Mouse (Mus musculus): Measurements from ENCODE around the gene Cdh15. TPM values are rescaled to one million over a fixed set of nuclear protein-coding genes. Genes with fewer than 3 reads are reported as not detected.

Gene Cdh15
- polyA plus RNA-seq, 2 experiments, result not detected

- no peak for ATAC-seq (ENCODE audit: insufficient read depth)
- no peak overlapping the region for H3K27ac ChIP-seq
- WGBS (ENCODE audit: insufficient replicate concordance), result 69% methylated on average over 13 of the region's 13 CpGs
These were observed 11.1 kb upstream of the Cdh15 start for GRCm38 (mm10) chr8:122836696-122837095.

GRCm38 (mm10) chr8:122844161-122844560 lies 3.6 kb upstream of the Cdh15 start:
- Histone ChIP-seq H3K4me2 (ENCODE audit: low read depth) (no peak overlapping the region), H3K27me3 (ENCODE audit: control insufficient read depth, insufficient read depth, low read length) (peaks cover 2% of the 10 kb centered on the region; the same call in 1 of the 2 replicates), H3K27ac (no peak overlapping the region), H3K4me3 (ENCODE audit: insufficient read depth in 1 of 2, low read depth in 2 of 2, low read length in 2 of 2) (no peak overlapping the region), H3K9ac (replicated peaks) (no peak overlapping the region), H3K4me1 (replicated peaks; ENCODE audit: control insufficient read depth in 2 of 2, insufficient read depth in 2 of 2, low read length in 1 of 2) (no peaks in the 10 kb centered on the region), H3K36me3 (replicated peaks; ENCODE audit: control insufficient read depth, insufficient read depth, low read depth) (no peaks in the 10 kb centered on the region), H3K9me3 (ENCODE audit: control insufficient read depth, low read length) (no peaks in the 10 kb centered on the region)
- WGBS (ENCODE audit: insufficient replicate concordance), result 36% methylated on average over 3 of the region's 3 CpGs
- no peak for ATAC-seq (ENCODE audit: insufficient read depth)
- DNase-seq (ENCODE audit: low read depth in 3 of 3, low spot score in 3 of 3), result no peak
- TF ChIP-seq EP300 (IDR thresholded peaks at IDR 0.05; ENCODE audit: low read depth), result no peak
- TF ChIP-seq CTCF (IDR thresholded peaks at IDR 0.05; ENCODE audit: low read depth), result no peak

More at GRCm38 (mm10) chr8:122836696-122837095, 11.1 kb upstream of the Cdh15 start:
- TF ChIP-seq CTCF (IDR thresholded peaks at IDR 0.05; ENCODE audit: low read depth) (no peak), EP300 (IDR thresholded peaks at IDR 0.05; ENCODE audit: low read depth) (no peak)
- no peaks in the 10 kb centered on the region for H3K27me3 ChIP-seq (ENCODE audit: control insufficient read depth, insufficient read depth, low read length)
- no peaks in the 10 kb centered on the region for H3K9me3 ChIP-seq (ENCODE audit: control insufficient read depth, low read length)
- no peak overlapping the region for H3K4me2 ChIP-seq (ENCODE audit: low read depth)
- no peak overlapping the region for H3K4me3 ChIP-seq (ENCODE audit: insufficient read depth in 1 of 2, low read depth in 2 of 2, low read length in 2 of 2)
- DNase-seq (ENCODE audit: low read depth in 3 of 3, low spot score in 3 of 3), result no peak
- no peak overlapping the region for H3K9ac ChIP-seq (replicated peaks)
- H3K4me1 ChIP-seq (replicated peaks; ENCODE audit: control insufficient read depth in 2 of 2, insufficient read depth in 2 of 2, low read length in 1 of 2), result no peaks in the 10 kb centered on the region
- H3K36me3 ChIP-seq (replicated peaks; ENCODE audit: control insufficient read depth, insufficient read depth, low read depth), result no peaks in the 10 kb centered on the region

- peaks cover 2% of the 10 kb centered on the region; the same call in 1 of the 2 replicates for H3K27me3 ChIP-seq (ENCODE audit: control insufficient read depth, insufficient read depth, low read length)
- no peak overlapping the region for H3K27ac ChIP-seq
- H3K4me1 ChIP-seq (replicated peaks; ENCODE audit: control insufficient read depth in 2 of 2, insufficient read depth in 2 of 2, low read length in 1 of 2), result no peaks in the 10 kb centered on the region
- 53% methylated on average over 4 of the region's 4 CpGs for WGBS (ENCODE audit: insufficient replicate concordance)
- H3K9me3 ChIP-seq (ENCODE audit: control insufficient read depth, low read length), result no peaks in the 10 kb centered on the region
- H3K36me3 ChIP-seq (replicated peaks; ENCODE audit: control insufficient read depth, insufficient read depth, low read depth), result no peaks in the 10 kb centered on the region
- H3K4me2 ChIP-seq (ENCODE audit: low read depth), result no peak overlapping the region
- no peak for TF ChIP-seq EP300 (IDR thresholded peaks at IDR 0.05; ENCODE audit: low read depth)
- no peak for TF ChIP-seq CTCF (IDR thresholded peaks at IDR 0.05; ENCODE audit: low read depth)
- ATAC-seq (ENCODE audit: insufficient read depth) (no peak), DNase-seq (ENCODE audit: low read depth in 3 of 3, low spot score in 3 of 3) (no peak)
- H3K9ac ChIP-seq (replicated peaks), result no peak overlapping the region
- no peak overlapping the region for H3K4me3 ChIP-seq (ENCODE audit: insufficient read depth in 1 of 2, low read depth in 2 of 2, low read length in 2 of 2)
These were observed 2.1 kb upstream of the Cdh15 start for GRCm38 (mm10) chr8:122845662-122846061.

GRCm38 (mm10) chr8:122849152-122849910 lies 1.6 kb downstream of the Cdh15 start:
- TF ChIP-seq EP300 (IDR thresholded peaks at IDR 0.05; ENCODE audit: low read depth) (no peak), CTCF (IDR thresholded peaks at IDR 0.05; ENCODE audit: low read depth) (no peak)
- Histone ChIP-seq H3K4me1 (replicated peaks; ENCODE audit: control insufficient read depth in 2 of 2, insufficient read depth in 2 of 2, low read length in 1 of 2) (no peaks in the 10 kb centered on the region), H3K9me3 (ENCODE audit: control insufficient read depth, low read length) (no peaks in the 10 kb centered on the region), H3K36me3 (replicated peaks; ENCODE audit: control insufficient read depth, insufficient read depth, low read depth) (no peaks in the 10 kb centered on the region), H3K4me3 (ENCODE audit: insufficient read depth in 1 of 2, low read depth in 2 of 2, low read length in 2 of 2) (no peak overlapping the region), H3K27ac (no peak overlapping the region), H3K4me2 (ENCODE audit: low read depth) (no peak overlapping the region), H3K9ac (replicated peaks) (no peak overlapping the region), H3K27me3 (ENCODE audit: control insufficient read depth, insufficient read depth, low read length) (no peaks in the 10 kb centered on the region)
- no peak for ATAC-seq (ENCODE audit: insufficient read depth)
- DNase-seq (ENCODE audit: low read depth in 3 of 3, low spot score in 3 of 3), result no peak
- 57% methylated on average over 11 of the region's 11 CpGs for WGBS (ENCODE audit: insufficient replicate concordance)

GRCm38 (mm10) chr8:122850641-122851240 lies 3.0 kb downstream of the Cdh15 start:
- no peak overlapping the region for H3K27ac ChIP-seq
- no peaks in the 10 kb centered on the region for H3K27me3 ChIP-seq (ENCODE audit: control insufficient read depth, insufficient read depth, low read length)
- WGBS (ENCODE audit: insufficient replicate concordance), result 51% methylated on average over 3 of the region's 3 CpGs
- no peaks in the 10 kb centered on the region for H3K36me3 ChIP-seq (replicated peaks; ENCODE audit: control insufficient read depth, insufficient read depth, low read depth)
- no peak overlapping the region for H3K9ac ChIP-seq (replicated peaks)
- no peak overlapping the region for H3K4me3 ChIP-seq (ENCODE audit: insufficient read depth in 1 of 2, low read depth in 2 of 2, low read length in 2 of 2)
- no peaks in the 10 kb centered on the region for H3K4me1 ChIP-seq (replicated peaks; ENCODE audit: control insufficient read depth in 2 of 2, insufficient read depth in 2 of 2, low read length in 1 of 2)
- no peak for ATAC-seq (ENCODE audit: insufficient read depth)
- no peaks in the 10 kb centered on the region for H3K9me3 ChIP-seq (ENCODE audit: control insufficient read depth, low read length)
- TF ChIP-seq EP300 (IDR thresholded peaks at IDR 0.05; ENCODE audit: low read depth) (no peak), CTCF (IDR thresholded peaks at IDR 0.05; ENCODE audit: low read depth) (no peak)
- DNase-seq (ENCODE audit: low read depth in 3 of 3, low spot score in 3 of 3), result no peak
- H3K4me2 ChIP-seq (ENCODE audit: low read depth), result no peak overlapping the region

Data from liver, embryonic 14.5 days (tissue).